Mouse (Mus musculus): ENCODE data around the gene Megf11.

DNA sequence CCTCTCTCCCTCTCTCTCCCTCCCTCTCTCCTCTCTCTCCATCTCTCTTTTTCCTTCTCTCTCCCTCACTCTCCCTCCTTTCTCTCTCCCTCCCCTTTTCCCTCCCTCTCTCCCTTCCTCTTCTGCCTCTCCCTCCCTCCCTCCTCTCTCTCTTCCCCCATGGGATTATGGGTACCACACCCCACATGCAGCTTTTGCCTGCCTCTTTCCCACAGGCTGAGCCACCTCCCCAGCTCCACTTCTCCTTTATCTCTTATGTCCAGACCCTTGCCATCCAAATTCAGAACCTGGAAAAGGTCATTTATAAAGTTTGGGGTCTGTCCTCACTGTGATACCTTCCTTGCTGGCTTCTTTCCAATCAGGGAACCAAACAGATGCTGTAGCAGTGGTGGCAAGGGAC, 180.5 kb downstream of the Megf11 start:
- no peak for TF ChIP-seq CTCF (IDR thresholded peaks at IDR 0.05; ENCODE audit: insufficient read depth, low read length)
- no peak for TF ChIP-seq POLR2A (IDR thresholded peaks at IDR 0.05; ENCODE audit: borderline replicate concordance, extremely low read depth, low read depth, low read length)
